Mouse (Mus musculus) olfactory bulb, adult 2 months (tissue): Measurements from ENCODE around the gene Cdc42bpb.

Experiments used
- CTCF ChIP-seq: fragments of 200-500 bp; IDR thresholded peaks from 2 replicates; pipeline ENCODE4 v1.5.1; 2012; ENCODE audit warnings: low read depth, mild to moderate bottlenecking, low read length, moderate library complexity; ENCODE audit not compliant: insufficient read depth
- POLR2A ChIP-seq: fragments of 200-500 bp; IDR thresholded peaks from 2 replicates; pipeline ENCODE4 v1.6.1; 2012; ENCODE audit warnings: mild to moderate bottlenecking, low read depth, low read length, moderate library complexity; ENCODE audit not compliant: insufficient read depth

DNA sequence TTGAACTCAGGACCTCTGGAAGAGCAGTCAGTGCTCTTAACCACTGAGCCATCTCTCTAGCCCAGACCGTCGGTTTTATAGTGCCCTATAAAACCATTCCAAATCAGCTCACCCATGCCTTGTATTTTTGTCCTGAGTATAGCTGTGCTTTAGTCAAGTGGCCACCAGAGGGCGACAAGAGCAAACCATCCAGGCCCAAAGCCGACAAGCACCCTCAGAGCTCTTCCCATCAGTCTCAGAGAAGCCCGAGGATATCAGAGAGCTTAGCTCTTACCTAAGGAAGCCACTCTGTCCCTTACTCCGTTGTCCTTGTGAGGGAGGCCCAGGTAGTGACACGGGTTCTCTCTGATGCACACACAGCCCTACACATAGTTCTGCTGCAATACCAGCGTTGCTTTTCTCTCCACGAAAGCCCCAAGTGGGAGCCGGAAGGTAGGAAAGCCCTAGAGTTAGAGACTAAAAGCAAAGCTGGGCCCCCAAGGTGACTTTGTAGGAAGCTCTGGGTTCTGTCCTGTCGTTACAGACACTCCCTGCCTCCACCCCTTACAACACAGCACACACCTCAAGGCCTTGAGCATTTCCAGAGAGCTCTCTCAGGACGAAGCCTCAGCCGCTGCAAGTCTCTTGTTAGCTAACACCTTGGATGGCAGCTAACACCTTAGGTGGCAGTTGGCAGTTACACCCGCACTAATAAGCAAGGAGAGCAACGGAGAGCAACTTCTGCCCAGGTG is 24.1 kb upstream of the Cdc42bpb start:
- peak; percentile 61 for TF ChIP-seq CTCF
- no peak for TF ChIP-seq POLR2A
